Comparison of ENCODE assay signal across 10 mouse cellular contexts in the genomic region with DNA sequence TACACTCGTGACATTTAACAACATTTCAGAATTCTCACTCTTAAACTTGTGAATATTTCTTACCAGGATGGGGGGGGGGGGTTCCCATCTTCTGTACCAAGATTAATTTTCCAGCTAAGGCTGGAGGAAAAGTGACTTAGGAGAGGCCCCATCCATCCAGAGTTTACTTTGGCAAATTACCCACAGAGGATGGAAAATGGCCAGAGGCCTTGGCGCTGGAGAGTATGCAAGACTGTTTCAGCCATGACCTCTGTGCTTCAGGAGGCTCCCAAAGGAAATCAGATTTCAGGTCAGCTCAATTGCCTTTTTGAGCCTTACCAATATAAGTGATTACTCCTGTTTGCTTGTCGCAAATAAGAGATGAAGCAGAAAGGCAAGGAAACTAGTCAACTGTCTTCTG.
DNase-seq lines count a peak whose midpoint lies in the region; ATAC-seq and TF ChIP-seq lines count a peak whose summit lies in the region.
"Had no signal": no experiment of that assay in that cellular context is flagged by ENCODE, and none has a peak within 500 bp of the region (broad histone marks: within the 10 kb centered on the region; RNA-seq: fewer than 3 reads in every experiment).

No protein-coding gene starts in this region.

- no peak overlapping the region for H3K9ac ChIP-seq in lung, postnatal 0 days (replicated peaks; ENCODE audit: low read depth)
- no peak overlapping the region for H3K9ac ChIP-seq in intestine, embryonic 15.5 days
- H3K9ac ChIP-seq: limb, embryonic 12.5 days had no signal

- H3K9me3 ChIP-seq in lung, postnatal 0 days (ENCODE audit: low read length), result no peaks in the 10 kb centered on the region
- H3K9me3 ChIP-seq in intestine, embryonic 15.5 days, result no peaks in the 10 kb centered on the region
- H3K9me3 ChIP-seq: limb, embryonic 12.5 days; midbrain, embryonic 10.5 days had no signal

- no peak overlapping the region for H3K27ac ChIP-seq in lung, postnatal 0 days (ENCODE audit: low read length)
- no peak overlapping the region for H3K27ac ChIP-seq in intestine, embryonic 15.5 days
- H3K27ac ChIP-seq: limb, embryonic 12.5 days; midbrain, embryonic 10.5 days had no signal

- 58% methylated on average over 3 of the region's 3 CpGs for WGBS in lung, postnatal 0 days
- 63% methylated on average over 3 of the region's 3 CpGs for WGBS in intestine, embryonic 15.5 days

- ATAC-seq in lung, postnatal 0 days, result no peak
- ATAC-seq in intestine, embryonic 15.5 days, result no peak

- TF ChIP-seq CTCF in lung, postnatal 0 days (IDR thresholded peaks at IDR 0.05), result no peak

- no peak for TF ChIP-seq EP300 in lung, postnatal 0 days (IDR thresholded peaks at IDR 0.05)

- H3K36me3 ChIP-seq in lung, postnatal 0 days (ENCODE audit: insufficient read depth, low read length), result no peaks in the 10 kb centered on the region
- H3K36me3 ChIP-seq in intestine, embryonic 15.5 days, result no peaks in the 10 kb centered on the region
- H3K36me3 ChIP-seq: limb, embryonic 12.5 days; midbrain, embryonic 10.5 days had no signal

- peak; percentile 26 to 31 for DNase-seq in lung, adult 18-20 months
- DNase-seq in lung, postnatal 0 days (ENCODE audit: low spot score), result no peak
- peak; percentile 69 for DNase-seq in gastrocnemius, postnatal 25 days
- peak; percentile 37 to 39 for DNase-seq in kidney, postnatal 4 days
- DNase-seq in thymus, adult 18-20 months, result no peak
- no peak for DNase-seq in frontal cortex, postnatal 25 days (ENCODE audit: low spot score in 2 of 2)
- no peak for DNase-seq in cerebellum, adult 9-11 months

- H3K4me3 ChIP-seq in lung, postnatal 0 days (ENCODE audit: low read depth, low read length), result no peak overlapping the region
- H3K4me3 ChIP-seq in intestine, embryonic 15.5 days (replicated peaks), result no peak overlapping the region
- H3K4me3 ChIP-seq: limb, embryonic 12.5 days; midbrain, embryonic 10.5 days had no signal

- no peaks in the 10 kb centered on the region for H3K27me3 ChIP-seq in lung, postnatal 0 days (replicated peaks; ENCODE audit: insufficient read depth, low read length)
- H3K27me3 ChIP-seq in intestine, embryonic 15.5 days (replicated peaks), result no peaks in the 10 kb centered on the region
- H3K27me3 ChIP-seq: limb, embryonic 12.5 days had no signal

- H3K4me2 ChIP-seq in lung, postnatal 0 days (replicated peaks; ENCODE audit: low read depth, low read length), result no peak overlapping the region
- H3K4me2 ChIP-seq in intestine, embryonic 15.5 days (replicated peaks), result no peak overlapping the region
- H3K4me2 ChIP-seq: limb, embryonic 12.5 days had no signal

- H3K4me1 ChIP-seq in lung, postnatal 0 days (ENCODE audit: insufficient read depth, low read depth, low read length), result no peaks in the 10 kb centered on the region
- no peaks in the 10 kb centered on the region for H3K4me1 ChIP-seq in intestine, embryonic 15.5 days (replicated peaks)
- H3K4me1 ChIP-seq: midbrain, embryonic 10.5 days had no signal

Comparison
In these comparisons a context has a peak if more than half of its experiments do, and no peak if none do; other contexts are left out.
1. DNase-seq: peak in lung, adult 18-20 months (2 of 2), gastrocnemius, postnatal 25 days (single experiment) and kidney, postnatal 4 days (2 of 2); none in lung, postnatal 0 days (single experiment), thymus, adult 18-20 months (0 of 2), frontal cortex, postnatal 25 days (0 of 2) and cerebellum, adult 9-11 months (single experiment).